Mouse (Mus musculus) kidney, adult 2 months (tissue): Measurements from ENCODE around the gene Agbl4. TPM values are rescaled to one million over a fixed set of nuclear protein-coding genes. Genes with fewer than 3 reads are reported as not detected.
A peak's percentile ranks its signal among the peaks of the same experiment; 100 is the strongest.

Source experiments
- DNase-seq: peaks from one replicate; pipeline ENCODE4 v3.0.0; 2021
- H3K27ac ChIP-seq: fragments of 200-500 bp; 2 replicates; pipeline ENCODE4 v1.5.1; 2012; ENCODE audit warnings: low read depth, low read length, control low read depth, inconsistent platforms; ENCODE audit not compliant: insufficient read depth
- H3K27me3 ChIP-seq: fragments of 200-500 bp; replicated peaks from 2 replicates; pipeline ENCODE4 v1.6.1; 2012; ENCODE audit warnings: mild to moderate bottlenecking, moderate library complexity, low read length, inconsistent platforms; ENCODE audit not compliant: control insufficient read depth, insufficient read depth
- H3K36me3 ChIP-seq: fragments of 200-500 bp; 2 replicates; pipeline ENCODE4 v1.6.1; 2012; ENCODE audit warnings: mild to moderate bottlenecking, moderate library complexity, low read length, inconsistent platforms; ENCODE audit not compliant: control insufficient read depth, insufficient read depth
- H3K4me1 ChIP-seq: fragments of 200-500 bp; 2 replicates; pipeline ENCODE4 v1.6.1; 2011; ENCODE audit warnings: low read length; ENCODE audit not compliant: control insufficient read depth, insufficient read depth
- H3K4me3 ChIP-seq: fragments of 200-500 bp; 2 replicates; pipeline ENCODE4 v1.5.1; 2011; ENCODE audit warnings: mild to moderate bottlenecking, low read depth, low read length, control low read depth; ENCODE audit not compliant: insufficient read depth
- CTCF ChIP-seq: fragments of 200-500 bp; conservative IDR thresholded peaks from 2 replicates; pipeline ENCODE4 v1.5.1; 2011; ENCODE audit warnings: low read depth, mild to moderate bottlenecking, control low read depth, low read length, moderate library complexity, mixed read lengths; ENCODE audit not compliant: insufficient read depth, insufficient read length
- POLR2A ChIP-seq: fragments of 200-500 bp; IDR thresholded peaks from one replicate; pipeline ENCODE4 v1.6.1; 2011; ENCODE audit warnings: low read depth, low read length, control low read depth
- WGBS: fragments of 180-500 bp; shearing (Covaris S2); methylation state at CpG from one replicate; pipeline ENCODE4 v1.1.7; 2018; 5-methylcytosine and 5-hydroxymethylcytosine counted together
- polyA plus RNA-seq: library from polyadenylated mRNA; depleted of rRNA; stranded (reverse); fragments of >200 nt; gene quantifications from 2 replicates; pipeline ENCODE4 v1.2.3, GENCODE M21; 2012

Gene Agbl4
- polyA plus RNA-seq, 1 experiment = 0.16 TPM

GRCm38 (mm10) chr4:111414818-111415488, 1017.5 kb downstream of the Agbl4 start, which contains the start of gene Bend5:
Gene Bend5 (plus strand): TSS chr4:111415006.
- Histone ChIP-seq H3K27ac (peak within 1 kb of the TSS; percentile 87), H3K27me3 (no peaks in the 10 kb centered on the region), H3K4me1 (peaks cover 29% of the 10 kb centered on the region; the same call in 1 of the 2 replicates), H3K4me3 (peak within 1 kb of the TSS; percentile 75), H3K36me3 (no peaks in the 10 kb centered on the region)
- TF ChIP-seq POLR2A = no peak
- no peak for TF ChIP-seq CTCF
- 1% methylated on average over 64 of the region's 66 CpGs for WGBS
- peak; percentile 75 for DNase-seq

GRCm38 (mm10) chr4:111416126-111416525, 1018.7 kb downstream of the Agbl4 start:
- Histone ChIP-seq H3K27ac (peak overlapping the region; percentile 87), H3K27me3 (no peaks in the 10 kb centered on the region)

DNA sequence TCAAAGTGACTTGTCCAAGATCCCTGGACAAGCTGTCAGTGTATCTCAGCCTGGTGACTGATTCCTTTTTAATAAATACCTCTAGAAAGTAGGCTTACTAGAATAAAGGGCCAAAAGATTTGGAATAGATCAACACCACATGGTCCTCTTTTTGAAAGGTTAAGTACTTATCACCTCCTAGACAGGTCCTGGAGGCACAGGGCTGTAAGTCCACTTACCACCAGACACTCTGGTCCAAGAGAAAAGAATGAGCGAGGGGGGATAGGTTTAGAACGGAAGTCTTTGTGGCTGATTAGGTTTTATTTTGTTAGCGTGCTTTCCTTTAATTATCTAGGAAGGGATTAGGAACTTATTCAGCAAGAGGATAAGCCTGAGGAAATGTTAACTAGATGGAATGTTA, 1019.1 kb downstream of the Agbl4 start:
- Histone ChIP-seq H3K4me1 (peaks cover 28% of the 10 kb centered on the region; the same call in 1 of the 2 replicates), H3K27me3 (no peaks in the 10 kb centered on the region), H3K36me3 (no peaks in the 10 kb centered on the region; the same call in 1 of the 2 replicates), H3K27ac (peak overlapping the region; percentile 87), H3K4me3 (no peak overlapping the region)
- no peak for DNase-seq
- 52% methylated on average over 3 of the region's 3 CpGs for WGBS
- TF ChIP-seq CTCF (no peak), POLR2A (no peak)

More at GRCm38 (mm10) chr4:111416126-111416525, 1018.7 kb downstream of the Agbl4 start:
- Histone ChIP-seq H3K36me3 (no peaks in the 10 kb centered on the region; the same call in 1 of the 2 replicates), H3K4me3 (peak overlapping the region; percentile 75), H3K4me1 (peaks cover 26% of the 10 kb centered on the region; the same call in 1 of the 2 replicates)
- WGBS = 47% methylated on average over 3 of the region's 3 CpGs
- TF ChIP-seq POLR2A = no peak
- TF ChIP-seq CTCF = no peak
- DNase-seq = no peak

GRCm38 (mm10) chr4:111417716-111418115, 1020.3 kb downstream of the Agbl4 start:
- TF ChIP-seq POLR2A (no peak), CTCF (no peak)
- no peak for DNase-seq
- 65% methylated on average over 5 of the region's 5 CpGs for WGBS
- peaks cover 39% of the 10 kb centered on the region; the same call in 1 of the 2 replicates for H3K4me1 ChIP-seq
- H3K27ac ChIP-seq = peak overlapping the region; percentile 84
- no peaks in the 10 kb centered on the region for H3K27me3 ChIP-seq
- no peaks in the 10 kb centered on the region; the same call in 1 of the 2 replicates for H3K36me3 ChIP-seq
- H3K4me3 ChIP-seq = no peak overlapping the region

- Histone ChIP-seq H3K27ac (peak overlapping the region; percentile 90), H3K27me3 (no peaks in the 10 kb centered on the region), H3K4me3 (no peak overlapping the region), H3K4me1 (peaks cover 45% of the 10 kb centered on the region), H3K36me3 (no peaks in the 10 kb centered on the region; the same call in 1 of the 2 replicates)
- no peak for TF ChIP-seq POLR2A
- TF ChIP-seq CTCF = no peak
- 51% methylated on average over 1 of the region's 1 CpGs for WGBS
- DNase-seq = peak; percentile 79
Observed at GRCm38 (mm10) chr4:111419476-111419875, 1022.0 kb downstream of the Agbl4 start.

- Histone ChIP-seq H3K27me3 (no peaks in the 10 kb centered on the region), H3K27ac (peak overlapping the region; percentile 90), H3K4me1 (peaks cover 46% of the 10 kb centered on the region), H3K36me3 (no peaks in the 10 kb centered on the region; the same call in 1 of the 2 replicates), H3K4me3 (no peak overlapping the region)
- DNase-seq = no peak
- TF ChIP-seq POLR2A (no peak), CTCF (no peak)
- 53% methylated on average over 3 of the region's 3 CpGs for WGBS
Observed at GRCm38 (mm10) chr4:111420031-111420430, 1022.6 kb downstream of the Agbl4 start.

GRCm38 (mm10) chr4:111420955-111421354, 1023.5 kb downstream of the Agbl4 start:
- no peaks in the 10 kb centered on the region; the same call in 1 of the 2 replicates for H3K36me3 ChIP-seq
- 63% methylated on average over 4 of the region's 4 CpGs for WGBS
- H3K27me3 ChIP-seq = no peaks in the 10 kb centered on the region
- TF ChIP-seq CTCF = no peak
- TF ChIP-seq POLR2A = no peak
- DNase-seq = no peak
- 0 out of 2 replicates have a peak overlapping the region, but pooled peaks have one; percentile 30 for H3K27ac ChIP-seq
- no peak overlapping the region for H3K4me3 ChIP-seq
- H3K4me1 ChIP-seq = peaks cover 42% of the 10 kb centered on the region
